9 mouse cellular contexts compared by ENCODE assay signal in genomic region chr7:19184758-19185157, GRCm38 (mm10). TPM values are rescaled to one million over a fixed set of nuclear protein-coding genes. Genes with fewer than 3 reads are reported as not detected.
A peak's percentile ranks its signal among the peaks of the same experiment; 100 is the strongest.
DNase-seq lines count a peak whose midpoint lies in the region; ATAC-seq and TF ChIP-seq lines count a peak whose summit lies in the region.
"Had no signal": no experiment of that assay in that cellular context is flagged by ENCODE, and none has a peak within 500 bp of the region (broad histone marks: within the 10 kb centered on the region; RNA-seq: fewer than 3 reads in every experiment).

No protein-coding gene starts in this region.

- H3K27me3 ChIP-seq in E14TG2a.4 (ENCODE audit: insufficient read depth, low read length): 0 out of 2 replicates have a peak, but pooled peaks cover under 1% of the 10 kb centered on the region
- peaks cover 9% of the 10 kb centered on the region for H3K27me3 ChIP-seq in heart, embryonic 13.5 days (replicated peaks)

- 0 out of 2 replicates have a peak overlapping the region, but pooled peaks have one; percentile 7 for H3K4me3 ChIP-seq in E14TG2a.4 (replicated peaks; ENCODE audit: low read length)
- H3K4me3 ChIP-seq in heart, embryonic 13.5 days: no peak overlapping the region

- 61% methylated on average over 6 of the region's 6 CpGs for WGBS in heart, embryonic 13.5 days

- peak; percentile 53 to 55 for DNase-seq in cerebellum, postnatal 10 days
- no peak for DNase-seq in cerebellum, postnatal 25 days
- peak; percentile 45 to 63 for DNase-seq in kidney, postnatal 25 days
- DNase-seq in testis, postnatal 14 days (ENCODE audit: low spot score): no peak
- DNase-seq in cerebellum, adult 9-10 months: no peak
- DNase-seq in embryo, embryonic 10 days (ENCODE audit: low spot score): no peak

- H3K9me3 ChIP-seq in E14TG2a.4 (ENCODE audit: low read length): no peaks in the 10 kb centered on the region
- H3K9me3 ChIP-seq in heart, embryonic 13.5 days: no peaks in the 10 kb centered on the region

- peaks cover 62% of the 10 kb centered on the region for H3K4me1 ChIP-seq in E14TG2a.4 (replicated peaks; ENCODE audit: low read depth, low read length)
- H3K4me1 ChIP-seq in heart, embryonic 13.5 days: peaks cover 39% of the 10 kb centered on the region

- ATAC-seq in heart, embryonic 13.5 days (ENCODE audit: extremely low read depth, insufficient number of reproducible peaks, low FRiP score, low TSS enrichment): no peak

- peak overlapping the region; percentile 18 for H3K4me2 ChIP-seq in heart, embryonic 13.5 days

- no peak for TF ChIP-seq CTCF in E14TG2a.4 (conservative IDR thresholded peaks at IDR 0.05; ENCODE audit: low read length)

- H3K27ac ChIP-seq in heart, embryonic 13.5 days (replicated peaks): peak overlapping the region; percentile 80
- H3K27ac ChIP-seq: liver, embryonic 14.5 days had no signal

- peak overlapping the region; percentile 15; the same call in 1 of the 2 replicates for H3K9ac ChIP-seq in heart, embryonic 13.5 days
- H3K9ac ChIP-seq: liver, embryonic 14.5 days had no signal

- peaks cover 39% of the 10 kb centered on the region for H3K36me3 ChIP-seq in E14TG2a.4 (ENCODE audit: insufficient read depth, low read length)
- peaks cover 49% of the 10 kb centered on the region for H3K36me3 ChIP-seq in heart, embryonic 13.5 days

RNA-seq across cellular contexts. Expression of gene Eml2, which starts 8.5 kb away (rescaled TPM):
- polyA plus RNA-seq in heart, embryonic 13.5 days (2015; fragmentation: Nextera tagmentation; extraction: Ambion mirVana): 15.8 and 20.6 TPM in 2 replicates

RNA-seq across cellular contexts. Expression of gene Gipr, which starts 18.8 kb away (rescaled TPM):
- 9.9 and 14.6 TPM in 2 replicates for polyA plus RNA-seq in heart, embryonic 13.5 days (2015; fragmentation: Nextera tagmentation; extraction: Ambion mirVana)

RNA-seq across cellular contexts. Expression of gene Gpr4, which starts 27.6 kb away (rescaled TPM):
- 1.7 and 1.8 TPM in 2 replicates for polyA plus RNA-seq in heart, embryonic 13.5 days (2015; fragmentation: Nextera tagmentation; extraction: Ambion mirVana)

RNA-seq across cellular contexts. Expression of gene Snrpd2, which starts 35.2 kb away (rescaled TPM):
- polyA plus RNA-seq in heart, embryonic 13.5 days (2015; fragmentation: Nextera tagmentation; extraction: Ambion mirVana): 107 and 113 TPM in 2 replicates

RNA-seq across cellular contexts. Expression of gene Qpctl, which starts 35.7 kb away (rescaled TPM):
- 9.5 and 9.7 TPM in 2 replicates for polyA plus RNA-seq in heart, embryonic 13.5 days (2015; fragmentation: Nextera tagmentation; extraction: Ambion mirVana)

Comparison
In these comparisons a context has a peak if more than half of its experiments do, and no peak if none do; other contexts are left out.
1. DNase-seq: peak in cerebellum, postnatal 10 days (2 of 2) and kidney, postnatal 25 days (2 of 2); none in cerebellum, postnatal 25 days (0 of 2), testis, postnatal 14 days (single experiment), cerebellum, adult 9-10 months (single experiment) and embryo, embryonic 10 days (single experiment).